Mouse (Mus musculus) forebrain, embryonic 15.5 days (tissue): ENCODE results near the gene Topors. TPM values are rescaled to one million over a fixed set of nuclear protein-coding genes. Genes with fewer than 3 reads are reported as not detected.

Experiments used
- ATAC-seq: fragments of 200-750 bp; cut with Nextera tagmentation; replicated peaks from 2 replicates; pipeline ENCODE4 v1.8.0; 2017; ENCODE audit warnings: mild to moderate bottlenecking, moderate TSS enrichment, moderate library complexity
- H3K27ac ChIP-seq: fragments of 300-500 bp; sonication (generic); replicated peaks from 2 replicates; pipeline ENCODE4 v1.5.1; 2015; ENCODE audit warnings: mild to moderate bottlenecking, inconsistent platforms
- H3K27me3 ChIP-seq: fragments of 300-500 bp; sonication (generic); 2 replicates; pipeline ENCODE4 v1.6.1; 2015; ENCODE audit warnings: inconsistent platforms
- H3K36me3 ChIP-seq: fragments of 300-500 bp; sonication (generic); 2 replicates; pipeline ENCODE4 v1.6.1; 2015; ENCODE audit warnings: mild to moderate bottlenecking, inconsistent platforms
- H3K4me1 ChIP-seq: fragments of 300-500 bp; sonication (generic); 2 replicates; pipeline ENCODE4 v1.6.1; 2015; ENCODE audit warnings: inconsistent platforms
- H3K4me2 ChIP-seq: fragments of 300-500 bp; sonication (generic); replicated peaks from 2 replicates; pipeline ENCODE4 v1.6.1; 2015; ENCODE audit warnings: mild to moderate bottlenecking, inconsistent platforms
- H3K4me3 ChIP-seq: fragments of 300-500 bp; sonication (generic); 2 replicates; pipeline ENCODE4 v1.5.1; 2015; ENCODE audit warnings: mild to moderate bottlenecking, inconsistent platforms
- H3K9ac ChIP-seq: fragments of 300-500 bp; sonication (generic); replicated peaks from 2 replicates; pipeline ENCODE4 v1.6.1; 2015; ENCODE audit warnings: mild to moderate bottlenecking, inconsistent platforms
- H3K9me3 ChIP-seq: fragments of 300-500 bp; sonication (generic); 2 replicates; pipeline ENCODE4 v1.6.1; 2016; ENCODE audit warnings: inconsistent platforms
- WGBS: fragments of 180-500 bp; shearing (Covaris S2); methylation state at CpG from one replicate; pipeline ENCODE4 v1.1.7; 2015; ENCODE audit warnings: mixed read lengths; 5-methylcytosine and 5-hydroxymethylcytosine counted together
- polyA plus RNA-seq: library from polyadenylated mRNA; unstranded; fragments of >200 nt; fragmentation: Nextera tagmentation; extraction: Ambion mirVana; gene quantifications from 2 replicates; pipeline ENCODE4 v1.2.1, GENCODE M21; 2015

Topors gene
- polyA plus RNA-seq, 1 experiment from 2014 or later, result 41.5 TPM

DNA sequence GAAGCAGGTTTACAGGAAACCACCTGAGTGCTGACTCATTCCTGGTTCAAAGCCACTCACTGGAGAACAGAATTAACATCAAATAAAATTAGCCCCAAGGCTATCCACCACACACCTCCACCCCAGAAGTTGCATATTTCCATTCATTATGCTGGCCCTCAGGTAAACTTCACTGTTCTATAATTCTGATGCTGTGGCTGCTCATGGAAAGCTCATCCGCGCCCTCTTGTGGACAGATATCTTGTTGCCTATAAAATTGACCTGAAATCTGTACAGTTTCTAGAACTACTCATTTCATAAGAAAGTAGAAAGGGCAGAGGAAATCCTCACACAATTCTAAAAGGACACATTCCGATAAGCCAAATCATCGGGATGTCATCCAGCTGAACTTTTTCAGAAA, 15.9 kb upstream of the Topors start:
- Histone ChIP-seq H3K4me3 (no peak overlapping the region), H3K9ac (no peak overlapping the region), H3K27me3 (no peaks in the 10 kb centered on the region), H3K27ac (no peak overlapping the region), H3K4me1 (no peaks in the 10 kb centered on the region), H3K4me2 (no peak overlapping the region), H3K9me3 (no peaks in the 10 kb centered on the region), H3K36me3 (no peaks in the 10 kb centered on the region)
- ATAC-seq, result no peak
- WGBS, result 23% methylated on average over 4 of the region's 4 CpGs

GRCm38 (mm10) chr4:40279276-40279900, 9.7 kb upstream of the Topors start, which contains the start of gene Ndufb6:
Ndufb6 (minus strand) TSS chr4:40279421.
- peak within 1 kb of the TSS; percentile 35 for H3K27ac ChIP-seq
- H3K4me1 ChIP-seq, result peaks cover 16% of the 10 kb centered on the region
- H3K9ac ChIP-seq, result peak within 1 kb of the TSS; percentile 82
- peak within 1 kb of the TSS; percentile 88 for H3K4me2 ChIP-seq
- WGBS, result under 1% methylated on average over 36 of the region's 36 CpGs
- no peaks in the 10 kb centered on the region for H3K9me3 ChIP-seq
- peak; percentile 97 for ATAC-seq
- H3K4me3 ChIP-seq, result peak within 1 kb of the TSS; percentile 81
- peaks cover 17% of the 10 kb centered on the region for H3K36me3 ChIP-seq
- no peaks in the 10 kb centered on the region for H3K27me3 ChIP-seq

DNA sequence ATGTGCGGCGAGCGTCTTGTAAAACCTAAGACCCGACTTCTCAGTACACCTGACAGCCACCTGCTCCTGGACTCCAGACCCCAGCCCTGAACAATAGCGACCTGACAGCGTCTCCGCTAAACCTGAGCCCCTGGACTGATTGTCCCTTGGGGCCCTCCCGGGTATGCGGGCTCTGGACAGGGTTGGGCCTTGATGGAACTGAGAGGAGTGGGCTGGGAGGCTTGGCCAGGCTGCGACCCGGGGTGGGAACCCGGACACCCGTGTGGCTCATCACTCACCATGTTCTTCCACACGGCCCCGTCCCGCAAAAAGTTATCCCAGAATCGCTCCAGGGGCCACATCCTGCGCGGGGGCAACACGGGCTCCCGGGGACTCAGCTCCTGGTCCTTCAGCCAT, 9.2 kb upstream of the Topors start:
- WGBS, result under 1% methylated on average over 21 of the region's 21 CpGs
- Histone ChIP-seq H3K9me3 (no peaks in the 10 kb centered on the region), H3K4me2 (peak overlapping the region; percentile 88), H3K36me3 (peaks cover 18% of the 10 kb centered on the region), H3K27me3 (no peaks in the 10 kb centered on the region), H3K27ac (0 out of 2 replicates have a peak overlapping the region, but pooled peaks have one; percentile 12), H3K4me1 (peaks cover 16% of the 10 kb centered on the region), H3K9ac (peak overlapping the region; percentile 82), H3K4me3 (peak overlapping the region; percentile 81)
- peak; percentile 77 for ATAC-seq

DNA sequence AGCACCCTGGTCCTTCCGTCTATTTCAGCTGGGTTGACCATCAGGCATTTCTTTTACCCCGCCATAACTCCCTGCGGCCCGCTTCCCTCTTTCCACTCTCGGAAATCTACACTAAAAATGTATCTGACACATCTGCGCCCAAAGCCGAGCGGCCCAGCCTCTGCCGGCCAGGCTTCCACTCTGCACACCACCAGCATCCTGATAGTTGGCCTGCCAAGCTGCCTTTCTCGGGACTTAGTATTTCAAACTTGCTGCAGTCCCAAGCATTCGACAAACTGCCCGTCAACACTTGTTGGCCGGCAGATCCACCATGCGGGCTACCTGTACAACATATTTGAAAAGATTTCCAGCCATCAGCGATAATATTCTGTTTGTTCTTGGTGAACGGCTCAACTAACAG, 815 bp downstream of the Topors start:
- no peaks in the 10 kb centered on the region for H3K9me3 ChIP-seq
- H3K9ac ChIP-seq, result peak overlapping the region; percentile 77
- peak overlapping the region; percentile 98 for H3K27ac ChIP-seq
- peak; percentile 10; the same call in 1 of the 2 replicates for ATAC-seq
- H3K27me3 ChIP-seq, result no peaks in the 10 kb centered on the region
- H3K36me3 ChIP-seq, result peaks cover 10% of the 10 kb centered on the region; the same call in 1 of the 2 replicates
- WGBS, result 0% methylated on average over 16 of the region's 16 CpGs
- H3K4me3 ChIP-seq, result peak overlapping the region; percentile 74
- H3K4me2 ChIP-seq, result peak overlapping the region; percentile 82
- peaks cover 32% of the 10 kb centered on the region for H3K4me1 ChIP-seq

GRCm38 (mm10) chr4:40268204-40268813, 1.3 kb downstream of the Topors start:
- ATAC-seq, result peak; percentile 84
- Histone ChIP-seq H3K27ac (peak overlapping the region; percentile 98), H3K4me1 (peaks cover 32% of the 10 kb centered on the region), H3K9me3 (no peaks in the 10 kb centered on the region), H3K4me3 (peak overlapping the region; percentile 74), H3K4me2 (peak overlapping the region; percentile 82), H3K27me3 (no peaks in the 10 kb centered on the region), H3K36me3 (peaks cover 8% of the 10 kb centered on the region; the same call in 1 of the 2 replicates), H3K9ac (peak overlapping the region; percentile 77)
- under 1% methylated on average over 50 of the region's 50 CpGs for WGBS

DNA sequence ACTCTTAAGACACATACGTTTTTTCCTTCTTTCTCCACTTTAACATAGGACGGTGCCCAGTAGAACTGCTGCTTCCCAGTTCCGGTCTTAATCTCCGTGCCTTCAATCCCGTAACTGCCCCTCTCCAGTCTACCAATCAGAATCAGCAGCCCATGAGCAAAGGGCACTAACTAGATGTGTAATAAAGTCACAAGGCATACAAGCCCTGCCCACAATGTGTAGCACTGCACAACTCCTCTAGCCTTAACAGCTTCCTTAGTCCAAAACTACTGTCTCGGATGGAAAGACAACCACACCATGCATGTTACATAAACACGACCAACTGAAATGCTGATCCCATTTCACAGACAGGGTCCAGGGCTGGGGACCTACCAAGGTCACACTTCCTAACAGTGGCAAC, 2.0 kb downstream of the Topors start:
- ATAC-seq, result no peak; the same call in 1 of the 2 replicates
- 72% methylated on average over 7 of the region's 7 CpGs for WGBS
- Histone ChIP-seq H3K4me3 (peak overlapping the region; percentile 74), H3K9ac (peak overlapping the region; percentile 77), H3K36me3 (peaks cover 11% of the 10 kb centered on the region), H3K27me3 (no peaks in the 10 kb centered on the region), H3K27ac (peak overlapping the region; percentile 98), H3K4me1 (peaks cover 32% of the 10 kb centered on the region), H3K4me2 (peak overlapping the region; percentile 82), H3K9me3 (no peaks in the 10 kb centered on the region)

GRCm38 (mm10) chr4:40264321-40264720, 5.3 kb downstream of the Topors start:
- no peak overlapping the region for H3K9ac ChIP-seq
- WGBS, result 86% methylated on average over 1 of the region's 1 CpGs
- H3K4me1 ChIP-seq, result peaks cover 26% of the 10 kb centered on the region
- no peak overlapping the region for H3K4me2 ChIP-seq
- ATAC-seq, result no peak
- H3K4me3 ChIP-seq, result no peak overlapping the region
- H3K27me3 ChIP-seq, result no peaks in the 10 kb centered on the region
- peaks cover 37% of the 10 kb centered on the region for H3K36me3 ChIP-seq
- H3K9me3 ChIP-seq, result no peaks in the 10 kb centered on the region
- H3K27ac ChIP-seq, result no peak overlapping the region

DNA sequence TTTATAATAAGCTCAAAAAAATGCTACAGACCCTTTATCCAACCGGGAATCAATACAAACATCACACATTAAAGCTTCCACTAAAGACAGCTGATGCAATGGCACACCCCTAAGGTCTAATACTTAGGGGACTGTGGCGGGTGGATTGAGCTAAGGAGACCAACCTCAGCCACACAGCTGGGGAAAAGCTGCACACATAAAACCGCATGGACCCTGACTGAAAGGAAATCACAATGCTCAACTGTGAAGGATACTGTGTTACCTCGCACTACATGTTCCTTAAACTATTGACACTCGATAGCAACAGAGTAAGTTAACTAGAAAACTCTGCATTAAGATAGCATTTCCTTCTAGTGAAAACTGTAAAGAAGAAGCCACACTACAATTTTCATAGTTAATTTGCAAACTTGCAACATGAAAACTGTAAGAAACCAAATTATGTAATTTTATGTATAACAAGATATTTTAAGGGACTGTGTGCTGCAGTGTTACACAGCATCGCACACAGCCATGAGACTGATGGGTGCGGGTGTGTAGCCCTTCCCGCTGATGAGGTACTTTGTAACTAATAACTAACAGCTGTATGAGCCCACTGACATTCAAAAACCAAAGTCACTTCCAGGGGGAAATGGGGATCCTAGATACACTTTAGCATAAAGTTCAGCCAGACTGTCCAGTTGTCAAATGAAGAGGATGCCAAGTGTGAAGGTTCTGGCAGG, 15.1 kb downstream of the Topors start:
- no peaks in the 10 kb centered on the region for H3K27me3 ChIP-seq
- no peak overlapping the region for H3K27ac ChIP-seq
- H3K4me1 ChIP-seq, result no peaks in the 10 kb centered on the region
- H3K36me3 ChIP-seq, result peaks cover 12% of the 10 kb centered on the region
- no peak overlapping the region for H3K4me3 ChIP-seq
- H3K9ac ChIP-seq, result no peak overlapping the region
- no peak overlapping the region for H3K4me2 ChIP-seq
- no peaks in the 10 kb centered on the region for H3K9me3 ChIP-seq
- 88% methylated on average over 8 of the region's 8 CpGs for WGBS
- ATAC-seq, result no peak

DNA sequence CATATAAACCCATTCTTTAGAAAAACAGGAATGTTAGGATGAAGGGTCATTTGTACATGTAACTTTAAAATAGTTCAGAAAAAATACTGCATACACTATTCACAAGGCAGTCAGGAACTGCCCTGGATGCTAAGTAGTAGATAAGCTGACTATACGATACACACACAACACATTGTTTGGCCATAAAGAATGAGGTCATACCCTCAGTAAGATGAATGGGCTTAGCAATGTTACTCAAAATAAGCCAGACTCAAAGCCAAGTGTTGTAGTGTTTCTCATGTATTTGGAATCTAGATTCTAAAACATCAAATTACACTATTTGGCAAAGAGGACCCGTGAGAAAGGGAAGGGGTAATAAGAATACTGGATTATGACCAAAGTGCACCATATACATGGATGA, 15.9 kb downstream of the Topors start:
- no peaks in the 10 kb centered on the region for H3K4me1 ChIP-seq
- ATAC-seq, result no peak
- no peak overlapping the region for H3K9ac ChIP-seq
- H3K27me3 ChIP-seq, result no peaks in the 10 kb centered on the region
- no peak overlapping the region for H3K27ac ChIP-seq
- no peak overlapping the region for H3K4me2 ChIP-seq
- 56% methylated on average over 2 of the region's 2 CpGs for WGBS
- H3K4me3 ChIP-seq, result no peak overlapping the region
- no peaks in the 10 kb centered on the region for H3K9me3 ChIP-seq
- peaks cover 6% of the 10 kb centered on the region; the same call in 1 of the 2 replicates for H3K36me3 ChIP-seq

GRCm38 (mm10) chr4:40250984-40251383, 18.7 kb downstream of the Topors start:
- Histone ChIP-seq H3K4me1 (no peaks in the 10 kb centered on the region), H3K4me2 (no peak overlapping the region), H3K36me3 (no peaks in the 10 kb centered on the region; the same call in 1 of the 2 replicates), H3K27me3 (no peaks in the 10 kb centered on the region), H3K27ac (no peak overlapping the region), H3K4me3 (no peak overlapping the region), H3K9me3 (no peaks in the 10 kb centered on the region), H3K9ac (no peak overlapping the region)
- ATAC-seq, result no peak
- WGBS, result 91% methylated on average over 5 of the region's 5 CpGs

DNA sequence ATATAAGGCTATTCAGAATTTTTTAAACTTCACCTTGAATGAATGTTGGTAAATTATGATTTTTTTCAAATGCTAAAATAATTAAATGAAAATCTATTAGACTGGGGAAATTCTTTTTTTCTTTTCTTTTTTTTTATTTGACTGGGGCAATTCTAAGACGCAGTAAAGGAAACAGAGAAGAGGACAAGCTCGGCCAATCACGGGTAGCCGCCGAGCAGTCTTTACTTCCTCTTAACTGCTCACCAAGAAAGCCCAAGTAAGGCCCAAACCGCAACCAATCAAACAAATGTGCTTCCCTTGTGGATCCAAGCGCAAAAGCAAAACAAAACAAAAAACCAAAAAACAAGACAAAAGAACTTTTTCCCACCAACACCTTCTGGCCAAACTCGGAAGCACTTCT, 25.6 kb downstream of the Topors start:
- Histone ChIP-seq H3K4me3 (no peak overlapping the region), H3K9me3 (no peaks in the 10 kb centered on the region), H3K27me3 (no peaks in the 10 kb centered on the region), H3K27ac (no peak overlapping the region), H3K36me3 (no peaks in the 10 kb centered on the region), H3K4me2 (no peak overlapping the region), H3K4me1 (peaks cover 9% of the 10 kb centered on the region), H3K9ac (no peak overlapping the region)
- no peak for ATAC-seq
- WGBS, result 86% methylated on average over 8 of the region's 8 CpGs

DNA sequence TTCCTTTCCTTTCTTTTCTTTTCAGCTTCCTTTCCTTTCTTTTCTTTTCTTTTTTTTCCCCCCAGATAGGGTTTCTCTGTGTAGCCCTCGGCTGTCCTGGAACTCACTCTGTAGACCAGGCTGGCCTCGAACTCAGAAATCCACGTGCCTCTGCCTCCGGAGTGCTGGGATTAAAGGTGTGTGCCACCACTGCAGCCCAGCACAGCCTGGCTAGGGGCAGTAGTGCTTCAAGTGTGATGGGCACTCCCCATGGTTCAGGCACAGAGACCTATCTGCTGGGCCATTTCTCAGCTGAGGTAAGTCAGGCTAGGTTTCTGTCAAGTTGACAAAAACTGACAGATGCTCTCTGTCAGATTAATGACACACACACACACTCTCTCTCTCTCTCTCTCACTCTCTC, 26.6 kb downstream of the Topors start:
- H3K4me2 ChIP-seq, result no peak overlapping the region
- no peak for ATAC-seq
- H3K9me3 ChIP-seq, result no peaks in the 10 kb centered on the region
- WGBS, result 76% methylated on average over 4 of the region's 4 CpGs
- no peak overlapping the region for H3K4me3 ChIP-seq
- no peak overlapping the region for H3K27ac ChIP-seq
- H3K27me3 ChIP-seq, result no peaks in the 10 kb centered on the region
- H3K36me3 ChIP-seq, result no peaks in the 10 kb centered on the region
- peaks cover 13% of the 10 kb centered on the region for H3K4me1 ChIP-seq
- no peak overlapping the region for H3K9ac ChIP-seq
